Mouse (Mus musculus) neural tube, embryonic 13.5 days (tissue): ENCODE measurements around the gene Gm9958. TPM values are rescaled to one million over a fixed set of nuclear protein-coding genes. Genes with fewer than 3 reads are reported as not detected.

Source experiments
- ATAC-seq: fragments of 200-750 bp; cut with Nextera tagmentation; 2 replicates; pipeline ENCODE4 v1.8.0; 2017; ENCODE audit warnings: low read depth, mild to moderate bottlenecking, moderate TSS enrichment, moderate library complexity
- H3K27ac ChIP-seq: fragments of 300-500 bp; sonication (generic); replicated peaks from 2 replicates; pipeline ENCODE4 v1.5.1; 2015; ENCODE audit warnings: moderate library complexity, mild to moderate bottlenecking, inconsistent platforms
- H3K27me3 ChIP-seq: fragments of 300-500 bp; sonication (generic); 2 replicates; pipeline ENCODE4 v1.6.1; 2015; ENCODE audit warnings: mild to moderate bottlenecking, inconsistent platforms
- H3K36me3 ChIP-seq: fragments of 300-500 bp; sonication (generic); 2 replicates; pipeline ENCODE4 v1.6.1; 2015; ENCODE audit warnings: mild to moderate bottlenecking, inconsistent platforms
- H3K4me1 ChIP-seq: fragments of 300-500 bp; sonication (generic); replicated peaks from 2 replicates; pipeline ENCODE4 v1.6.1; 2015; ENCODE audit warnings: inconsistent platforms
- H3K4me2 ChIP-seq: fragments of 300-500 bp; sonication (generic); 2 replicates; pipeline ENCODE4 v1.6.1; 2015; ENCODE audit warnings: inconsistent platforms, mild to moderate bottlenecking, moderate library complexity
- H3K4me3 ChIP-seq: fragments of 300-500 bp; sonication (generic); 2 replicates; pipeline ENCODE4 v1.5.1; 2015; ENCODE audit warnings: mild to moderate bottlenecking, inconsistent platforms
- H3K9ac ChIP-seq: fragments of 300-500 bp; sonication (generic); 2 replicates; pipeline ENCODE4 v1.6.1; 2015; ENCODE audit warnings: moderate library complexity, mild to moderate bottlenecking, inconsistent platforms
- H3K9me3 ChIP-seq: fragments of 300-500 bp; sonication (generic); 2 replicates; pipeline ENCODE4 v1.6.1; 2016; ENCODE audit warnings: inconsistent platforms
- WGBS: fragments of 180-500 bp; shearing (Covaris S2); methylation state at CpG from one replicate; pipeline ENCODE4 v1.1.7; 2015; 5-methylcytosine and 5-hydroxymethylcytosine counted together
- polyA plus RNA-seq: library from polyadenylated mRNA; unstranded; fragments of >200 nt; fragmentation: Nextera tagmentation; extraction: Ambion mirVana; gene quantifications from 2 replicates; pipeline ENCODE4 v1.2.1, GENCODE M21; 2015

Gm9958 gene
- polyA plus RNA-seq, 1 experiment from 2014 or later: 6.0 TPM

- Histone ChIP-seq H3K9ac (peak overlapping the region; percentile 97), H3K27ac (peak overlapping the region; percentile 99), H3K4me2 (peak overlapping the region; percentile 84), H3K4me1 (peaks cover 42% of the 10 kb centered on the region), H3K36me3 (no peaks in the 10 kb centered on the region), H3K27me3 (no peaks in the 10 kb centered on the region), H3K9me3 (no peaks in the 10 kb centered on the region), H3K4me3 (peak overlapping the region; percentile 98)
- peak; percentile 49 for ATAC-seq
- WGBS: under 1% methylated on average over 57 of the region's 61 CpGs
Observed at GRCm38 (mm10) chr5:90365141-90365951, 1.7 kb upstream of the Gm9958 start.

GRCm38 (mm10) chr5:90366121-90367066 is 610 bp upstream of the Gm9958 start, which contains the start of gene Ankrd17:
Gene Ankrd17 (minus strand): TSS chr5:90366577.
- H3K4me1 ChIP-seq: peaks cover 41% of the 10 kb centered on the region
- peak within 1 kb of the TSS; percentile 99 for H3K27ac ChIP-seq
- H3K4me3 ChIP-seq: peak within 1 kb of the TSS; percentile 98
- ATAC-seq: peak; percentile 95
- peak within 1 kb of the TSS; percentile 84 for H3K4me2 ChIP-seq
- under 1% methylated on average over 65 of the region's 104 CpGs for WGBS
- H3K9me3 ChIP-seq: no peaks in the 10 kb centered on the region
- H3K36me3 ChIP-seq: no peaks in the 10 kb centered on the region
- peak within 1 kb of the TSS; percentile 97 for H3K9ac ChIP-seq
- H3K27me3 ChIP-seq: no peaks in the 10 kb centered on the region

GRCm38 (mm10) chr5:90370401-90370800 is 3.4 kb downstream of the Gm9958 start:
- Histone ChIP-seq H3K27me3 (no peaks in the 10 kb centered on the region), H3K4me3 (no peak overlapping the region), H3K9ac (no peak overlapping the region), H3K9me3 (no peaks in the 10 kb centered on the region), H3K36me3 (no peaks in the 10 kb centered on the region), H3K27ac (no peak overlapping the region), H3K4me2 (no peak overlapping the region), H3K4me1 (peaks cover 10% of the 10 kb centered on the region)
- WGBS: 88% methylated on average over 5 of the region's 5 CpGs
- no peak for ATAC-seq

GRCm38 (mm10) chr5:90373708-90374107 is 6.7 kb downstream of the Gm9958 start:
- Histone ChIP-seq H3K4me1 (no peaks in the 10 kb centered on the region), H3K36me3 (no peaks in the 10 kb centered on the region), H3K4me2 (no peak overlapping the region), H3K4me3 (no peak overlapping the region), H3K9ac (no peak overlapping the region), H3K9me3 (no peaks in the 10 kb centered on the region), H3K27me3 (no peaks in the 10 kb centered on the region), H3K27ac (no peak overlapping the region)
- WGBS: 96% methylated on average over 4 of the region's 4 CpGs
- no peak for ATAC-seq

- Histone ChIP-seq H3K27me3 (no peaks in the 10 kb centered on the region), H3K9me3 (no peaks in the 10 kb centered on the region), H3K36me3 (no peaks in the 10 kb centered on the region), H3K27ac (no peak overlapping the region), H3K4me3 (no peak overlapping the region), H3K4me1 (no peaks in the 10 kb centered on the region), H3K9ac (no peak overlapping the region), H3K4me2 (no peak overlapping the region)
- ATAC-seq: no peak
- 79% methylated on average over 4 of the region's 4 CpGs for WGBS
Observed at GRCm38 (mm10) chr5:90381458-90381857, 14.5 kb downstream of the Gm9958 start.

- H3K4me1 ChIP-seq: no peaks in the 10 kb centered on the region
Observed at GRCm38 (mm10) chr5:90383080-90383479, 16.1 kb downstream of the Gm9958 start.

GRCm38 (mm10) chr5:90393764-90394163 is 26.8 kb downstream of the Gm9958 start:
- WGBS: 73% methylated on average over 5 of the region's 5 CpGs
- no peaks in the 10 kb centered on the region for H3K9me3 ChIP-seq
- no peak overlapping the region for H3K27ac ChIP-seq
- no peak overlapping the region for H3K4me2 ChIP-seq
- no peaks in the 10 kb centered on the region for H3K36me3 ChIP-seq
- ATAC-seq: no peak
- no peaks in the 10 kb centered on the region for H3K27me3 ChIP-seq
- H3K9ac ChIP-seq: no peak overlapping the region
- H3K4me1 ChIP-seq: no peaks in the 10 kb centered on the region
- no peak overlapping the region for H3K4me3 ChIP-seq

More at GRCm38 (mm10) chr5:90383080-90383479, 16.1 kb downstream of the Gm9958 start:
- H3K9me3 ChIP-seq: no peaks in the 10 kb centered on the region
- H3K36me3 ChIP-seq: no peaks in the 10 kb centered on the region
- 56% methylated on average over 1 of the region's 1 CpGs for WGBS
- H3K27ac ChIP-seq: no peak overlapping the region
- no peak overlapping the region for H3K4me3 ChIP-seq
- H3K9ac ChIP-seq: no peak overlapping the region
- ATAC-seq: no peak
- no peak overlapping the region for H3K4me2 ChIP-seq
- H3K27me3 ChIP-seq: no peaks in the 10 kb centered on the region

GRCm38 (mm10) chr5:90394322-90394721 is 27.3 kb downstream of the Gm9958 start:
- Histone ChIP-seq H3K4me1 (no peaks in the 10 kb centered on the region), H3K36me3 (no peaks in the 10 kb centered on the region), H3K9me3 (no peaks in the 10 kb centered on the region), H3K4me2 (no peak overlapping the region), H3K27me3 (no peaks in the 10 kb centered on the region), H3K4me3 (no peak overlapping the region), H3K27ac (no peak overlapping the region), H3K9ac (no peak overlapping the region)
- ATAC-seq: no peak
- 79% methylated on average over 4 of the region's 4 CpGs for WGBS

GRCm38 (mm10) chr5:90396817-90397216 is 29.8 kb downstream of the Gm9958 start:
- Histone ChIP-seq H3K9me3 (no peaks in the 10 kb centered on the region), H3K27me3 (no peaks in the 10 kb centered on the region), H3K9ac (no peak overlapping the region), H3K4me2 (no peak overlapping the region), H3K4me1 (no peaks in the 10 kb centered on the region), H3K36me3 (no peaks in the 10 kb centered on the region), H3K27ac (no peak overlapping the region), H3K4me3 (no peak overlapping the region)
- no peak for ATAC-seq
- WGBS: 88% methylated on average over 4 of the region's 4 CpGs

- ATAC-seq: no peak
- Histone ChIP-seq H3K4me2 (no peak overlapping the region), H3K9ac (no peak overlapping the region), H3K9me3 (no peaks in the 10 kb centered on the region), H3K36me3 (no peaks in the 10 kb centered on the region), H3K27me3 (no peaks in the 10 kb centered on the region), H3K27ac (no peak overlapping the region), H3K4me1 (no peaks in the 10 kb centered on the region), H3K4me3 (no peak overlapping the region)
- 89% methylated on average over 4 of the region's 4 CpGs for WGBS
Observed at GRCm38 (mm10) chr5:90405210-90405609, 38.2 kb downstream of the Gm9958 start.

- Histone ChIP-seq H3K4me1 (no peaks in the 10 kb centered on the region), H3K9me3 (no peaks in the 10 kb centered on the region), H3K36me3 (no peaks in the 10 kb centered on the region), H3K9ac (no peak overlapping the region), H3K4me3 (no peak overlapping the region), H3K27ac (no peak overlapping the region), H3K4me2 (no peak overlapping the region), H3K27me3 (no peaks in the 10 kb centered on the region)
- 82% methylated on average over 8 of the region's 8 CpGs for WGBS
- ATAC-seq: no peak
Observed at GRCm38 (mm10) chr5:90414142-90414924, 47.3 kb downstream of the Gm9958 start.
